ENCODE assay signal across 8 mouse cellular contexts in the genomic region with DNA sequence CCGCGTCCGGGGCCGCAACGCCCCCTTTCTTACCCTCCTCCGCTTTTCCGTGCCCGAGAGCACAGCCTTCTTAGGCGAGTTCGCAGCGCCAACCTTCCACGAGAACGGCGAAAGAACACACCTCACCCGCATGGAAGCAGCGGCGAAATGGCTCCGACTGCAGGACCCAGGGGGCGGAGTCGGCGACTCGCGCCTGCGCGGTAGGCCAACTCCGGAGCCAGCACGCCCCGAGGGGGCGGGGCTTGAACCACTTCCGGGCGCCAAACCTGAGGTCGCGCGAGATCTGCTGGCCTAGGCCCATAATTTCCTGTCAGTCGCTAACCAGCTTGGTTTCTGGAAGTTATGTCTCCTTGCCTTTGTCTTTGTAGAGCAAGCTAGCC. TPM values are rescaled to one million over a fixed set of nuclear protein-coding genes. Genes with fewer than 3 reads are reported as not detected.
DNase-seq lines count a peak whose midpoint lies in the region; ATAC-seq lines count a peak whose summit lies in the region.

A gene (minus strand): TSS at position 161 of the 380 bp plus-strand sequence.

- peak; percentile 99 for DNase-seq in adrenal gland, adult (ENCODE audit: inconsistent age in 2 of 2, low spot score in 1 of 2)
- DNase-seq in embryo, embryonic 10.5 days (ENCODE audit: low spot score), result peak; percentile 98
- DNase-seq in gastrocnemius, postnatal 14 days, result peak; percentile 98
- peak; percentile 97 to 99 for DNase-seq in left cerebral cortex, postnatal 10 days (ENCODE audit: extremely low spot score in 1 of 2, low spot score in 2 of 2)
- DNase-seq in right cerebral cortex, postnatal 25 days, result peak; percentile 97
- peak; percentile 99 for DNase-seq in urinary bladder, postnatal 4 days (ENCODE audit: low spot score in 2 of 2)

- intact Hi-C loops in gastrocnemius, postnatal 14 days (cut with DNase I; ENCODE audit: low total_unique reads), result no loop called here
- intact Hi-C loops in left cerebral cortex, postnatal 10 days (cut with DNase I), result loop anchor here (5.0 kb wide), 1 partner anchor 65 kb away; a partner anchor contains a TSS

- ATAC-seq in inflammation-experienced regulatory T-cells, adult 6 months, result peak; percentile 80
- peak; percentile 82 for ATAC-seq in megakaryocyte-erythroid progenitor cell, adult 5-6 weeks (replicated peaks; ENCODE audit: low FRiP score, low TSS enrichment, poor library complexity, severe bottlenecking)

RNA-seq across cellular contexts. Expression of the gene that starts here (rescaled TPM):
- 10 to 100 TPM; 36.7 to 41.1 TPM for total RNA-seq in gastrocnemius, postnatal 14 days (2021)
- 10 to 100 TPM; 24.1 to 31.8 (median 26.8) TPM for polyA plus RNA-seq in inflammation-experienced regulatory T-cells, adult 6 months (2017; shearing (Covaris generic))
- 100 to 1,000 TPM; 127 to 134 TPM for total RNA-seq in left cerebral cortex, postnatal 10 days (2021)
- 209 and 268 TPM in 2 replicates for total RNA-seq in megakaryocyte-erythroid progenitor cell, adult 5-6 weeks (2014; fragmentation: Nextera tagmentation)
- total RNA-seq in megakaryocyte-erythroid progenitor cell, adult 5-6 weeks (2017), result 136 and 213 TPM in 2 replicates

Comparison
In these comparisons a context has a peak if more than half of its experiments do, and no peak if none do; other contexts are left out.
1. Peak in every context shown above with its lines: DNase-seq and ATAC-seq.